Mouse (Mus musculus): ENCODE measurements around the gene Wars. TPM values are rescaled to one million over a fixed set of nuclear protein-coding genes. Genes with fewer than 3 reads are reported as not detected.

Gene Wars
- polyA plus RNA-seq, 1 experiment from 2014 or later: 124 TPM

GRCm38 (mm10) chr12:108928249-108928648, 34.3 kb upstream of the Wars start:
- Histone ChIP-seq H3K27ac (replicated peaks) (no peak overlapping the region), H3K9me3 (no peaks in the 10 kb centered on the region), H3K27me3 (no peaks in the 10 kb centered on the region), H3K4me3 (no peak overlapping the region), H3K9ac (replicated peaks) (no peak overlapping the region), H3K4me2 (replicated peaks) (no peak overlapping the region), H3K36me3 (no peaks in the 10 kb centered on the region), H3K4me1 (peaks cover 24% of the 10 kb centered on the region)
- WGBS: 89% methylated on average over 2 of the region's 2 CpGs
- ATAC-seq (ENCODE audit: low FRiP score, low read depth): no peak

- 0 out of 2 replicates have a peak, but pooled peaks have one; percentile 54 for ATAC-seq (ENCODE audit: low FRiP score, low read depth)
- Histone ChIP-seq H3K27me3 (no peaks in the 10 kb centered on the region), H3K4me2 (replicated peaks) (no peak overlapping the region), H3K4me1 (peaks cover 14% of the 10 kb centered on the region), H3K36me3 (no peaks in the 10 kb centered on the region), H3K9me3 (no peaks in the 10 kb centered on the region), H3K27ac (replicated peaks) (peak overlapping the region; percentile 69; the same call in 1 of the 2 replicates), H3K9ac (replicated peaks) (no peak overlapping the region), H3K4me3 (no peak overlapping the region)
- WGBS: 47% methylated on average over 9 of the region's 11 CpGs
Measured at GRCm38 (mm10) chr12:108926606-108927111, 32.7 kb upstream of the Wars start.

- 64% methylated on average over 4 of the region's 4 CpGs for WGBS
- no peak for ATAC-seq (ENCODE audit: low FRiP score, low read depth)
- Histone ChIP-seq H3K9me3 (no peaks in the 10 kb centered on the region), H3K4me1 (peaks cover 54% of the 10 kb centered on the region), H3K4me2 (replicated peaks) (no peak overlapping the region), H3K9ac (replicated peaks) (no peak overlapping the region), H3K27ac (replicated peaks) (no peak overlapping the region), H3K36me3 (no peaks in the 10 kb centered on the region), H3K27me3 (0 out of 2 replicates have a peak, but pooled peaks cover 5% of the 10 kb centered on the region), H3K4me3 (no peak overlapping the region)
Measured at GRCm38 (mm10) chr12:108918753-108919152, 24.8 kb upstream of the Wars start.

- Histone ChIP-seq H3K9me3 (no peaks in the 10 kb centered on the region), H3K9ac (replicated peaks) (no peak overlapping the region), H3K27me3 (0 out of 2 replicates have a peak, but pooled peaks cover 5% of the 10 kb centered on the region), H3K4me1 (peaks cover 65% of the 10 kb centered on the region), H3K36me3 (no peaks in the 10 kb centered on the region), H3K4me2 (replicated peaks) (no peak overlapping the region), H3K4me3 (no peak overlapping the region), H3K27ac (replicated peaks) (peak overlapping the region; percentile 35)
- ATAC-seq (ENCODE audit: low FRiP score, low read depth): 0 out of 2 replicates have a peak, but pooled peaks have one; percentile 24
- 48% methylated on average over 9 of the region's 9 CpGs for WGBS
Measured at GRCm38 (mm10) chr12:108917509-108917908, 23.5 kb upstream of the Wars start.

GRCm38 (mm10) chr12:108916447-108917042, 22.6 kb upstream of the Wars start:
- WGBS: 32% methylated on average over 7 of the region's 7 CpGs
- Histone ChIP-seq H3K4me1 (peaks cover 74% of the 10 kb centered on the region), H3K27ac (replicated peaks) (peak overlapping the region; percentile 67)

GRCm38 (mm10) chr12:108915893-108916292, 21.9 kb upstream of the Wars start:
- H3K9ac ChIP-seq (replicated peaks): no peak overlapping the region
- H3K4me1 ChIP-seq: peaks cover 79% of the 10 kb centered on the region
- 7% methylated on average over 6 of the region's 6 CpGs for WGBS

More at GRCm38 (mm10) chr12:108916447-108917042, 22.6 kb upstream of the Wars start:
- ATAC-seq (ENCODE audit: low FRiP score, low read depth): peak; percentile 64
- Histone ChIP-seq H3K27me3 (0 out of 2 replicates have a peak, but pooled peaks cover 11% of the 10 kb centered on the region), H3K36me3 (no peaks in the 10 kb centered on the region), H3K4me2 (replicated peaks) (peak overlapping the region; percentile 1; the same call in 1 of the 2 replicates), H3K9me3 (no peaks in the 10 kb centered on the region), H3K4me3 (no peak overlapping the region), H3K9ac (replicated peaks) (0 out of 2 replicates have a peak overlapping the region, but pooled peaks have one; percentile 20)

GRCm38 (mm10) chr12:108914709-108915340, 20.9 kb upstream of the Wars start:
- no peaks in the 10 kb centered on the region for H3K36me3 ChIP-seq
- peaks cover 84% of the 10 kb centered on the region for H3K4me1 ChIP-seq
- H3K4me3 ChIP-seq: no peak overlapping the region
- no peaks in the 10 kb centered on the region for H3K9me3 ChIP-seq
- no peak overlapping the region for H3K9ac ChIP-seq (replicated peaks)
- H3K27ac ChIP-seq (replicated peaks): peak overlapping the region; percentile 67; the same call in 1 of the 2 replicates
- no peak for ATAC-seq (ENCODE audit: low FRiP score, low read depth)
- no peak overlapping the region for H3K4me2 ChIP-seq (replicated peaks)
- H3K27me3 ChIP-seq: 0 out of 2 replicates have a peak, but pooled peaks cover 11% of the 10 kb centered on the region
- WGBS: 68% methylated on average over 12 of the region's 12 CpGs

More at GRCm38 (mm10) chr12:108915893-108916292, 21.9 kb upstream of the Wars start:
- Histone ChIP-seq H3K27me3 (0 out of 2 replicates have a peak, but pooled peaks cover 11% of the 10 kb centered on the region), H3K36me3 (no peaks in the 10 kb centered on the region), H3K4me2 (replicated peaks) (0 out of 2 replicates have a peak overlapping the region, but pooled peaks have one; percentile 13), H3K9me3 (no peaks in the 10 kb centered on the region), H3K27ac (replicated peaks) (peak overlapping the region; percentile 67), H3K4me3 (no peak overlapping the region)
- ATAC-seq (ENCODE audit: low FRiP score, low read depth): peak; percentile 75

GRCm38 (mm10) chr12:108914198-108914597, 20.2 kb upstream of the Wars start:
- Histone ChIP-seq H3K27me3 (0 out of 2 replicates have a peak, but pooled peaks cover 11% of the 10 kb centered on the region), H3K9ac (replicated peaks) (no peak overlapping the region), H3K27ac (replicated peaks) (no peak overlapping the region; the same call in 1 of the 2 replicates), H3K9me3 (no peaks in the 10 kb centered on the region), H3K36me3 (no peaks in the 10 kb centered on the region), H3K4me1 (peaks cover 84% of the 10 kb centered on the region), H3K4me2 (replicated peaks) (no peak overlapping the region), H3K4me3 (no peak overlapping the region)
- WGBS: 54% methylated on average over 3 of the region's 3 CpGs
- no peak for ATAC-seq (ENCODE audit: low FRiP score, low read depth)

GRCm38 (mm10) chr12:108912442-108912841, 18.5 kb upstream of the Wars start:
- Histone ChIP-seq H3K27ac (replicated peaks) (no peak overlapping the region), H3K9ac (replicated peaks) (no peak overlapping the region), H3K27me3 (0 out of 2 replicates have a peak, but pooled peaks cover 11% of the 10 kb centered on the region), H3K4me1 (peaks cover 80% of the 10 kb centered on the region), H3K4me2 (replicated peaks) (no peak overlapping the region), H3K36me3 (no peaks in the 10 kb centered on the region), H3K9me3 (no peaks in the 10 kb centered on the region), H3K4me3 (no peak overlapping the region)
- ATAC-seq (ENCODE audit: low FRiP score, low read depth): no peak
- WGBS: 94% methylated on average over 2 of the region's 2 CpGs

GRCm38 (mm10) chr12:108909846-108910433, 16.0 kb upstream of the Wars start:
- Histone ChIP-seq H3K9me3 (no peaks in the 10 kb centered on the region), H3K9ac (replicated peaks) (no peak overlapping the region), H3K4me3 (no peak overlapping the region), H3K4me1 (peaks cover 78% of the 10 kb centered on the region), H3K27me3 (0 out of 2 replicates have a peak, but pooled peaks cover 11% of the 10 kb centered on the region), H3K4me2 (replicated peaks) (no peak overlapping the region), H3K27ac (replicated peaks) (peak overlapping the region; percentile 58), H3K36me3 (no peaks in the 10 kb centered on the region)
- no peak for ATAC-seq (ENCODE audit: low FRiP score, low read depth)
- WGBS: 84% methylated on average over 8 of the region's 8 CpGs

- no peak overlapping the region for H3K4me3 ChIP-seq
- no peaks in the 10 kb centered on the region for H3K36me3 ChIP-seq
- H3K4me1 ChIP-seq: peaks cover 54% of the 10 kb centered on the region
- H3K9ac ChIP-seq (replicated peaks): no peak overlapping the region
- peak overlapping the region; percentile 84 for H3K27ac ChIP-seq (replicated peaks)
- H3K9me3 ChIP-seq: no peaks in the 10 kb centered on the region
- H3K4me2 ChIP-seq (replicated peaks): peak overlapping the region; percentile 18; the same call in 1 of the 2 replicates
- no peaks in the 10 kb centered on the region for H3K27me3 ChIP-seq
- peak; percentile 39 for ATAC-seq (ENCODE audit: low FRiP score, low read depth)
- 38% methylated on average over 12 of the region's 12 CpGs for WGBS
Measured at GRCm38 (mm10) chr12:108906398-108906797, 12.4 kb upstream of the Wars start.
